Mouse (Mus musculus) granulocyte monocyte progenitor cell, adult 5-6 weeks (primary cell): ENCODE measurements around the gene Dgkd. TPM values are rescaled to one million over a fixed set of nuclear protein-coding genes. Genes with fewer than 3 reads are reported as not detected.
"Not testable (repeated sequence)": the region's sequence is repeated elsewhere in the genome, so short reads cannot be mapped to it uniquely, and the experiment has no call there.

Experiments
- ATAC-seq: replicated peaks from 2 replicates; pipeline ENCODE4 v1.8.0; 2016; ENCODE audit warnings: mild to moderate bottlenecking, moderate TSS enrichment, inconsistent platforms; ENCODE audit not compliant: poor library complexity, severe bottlenecking
- total RNA-seq, 2 experiments: library from RNA; stranded (forward) in 1 of 2; stranded (reverse) in 1 of 2; fragments of 200-712, 200-1000 nt in 1 of 2; fragments of >200 nt in 1 of 2; fragmentation: Nextera tagmentation in 1 of 2; gene quantifications; 2 replicates each; pipeline ENCODE4 v1.2.3; 2014 to 2017

Dgkd gene
- 71.4 and 92.2 TPM in 2 replicates for total RNA-seq (2014; fragmentation: Nextera tagmentation)
- total RNA-seq (2017), result 44.7 and 53.7 TPM in 2 replicates

GRCm38 (mm10) chr1:87852892-87853600 lies at the start of gene Dgkd:
Dgkd (plus strand) TSS chr1:87853287.
- ATAC-seq, result peak; percentile 62

GRCm38 (mm10) chr1:87803576-87803975 lies 49.5 kb upstream of the Dgkd start, which contains the start of gene Sag:
Sag (plus strand) TSS chr1:87803680.
- no peak for ATAC-seq

GRCm38 (mm10) chr1:87807751-87808150 lies 45.3 kb upstream of the Dgkd start:
- no peak for ATAC-seq

- ATAC-seq, result no peak
Observed at GRCm38 (mm10) chr1:87811391-87811790, 41.7 kb upstream of the Dgkd start.

- no peak for ATAC-seq
Observed at GRCm38 (mm10) chr1:87812061-87812460, 41.0 kb upstream of the Dgkd start.

GRCm38 (mm10) chr1:87813155-87813554 lies 39.9 kb upstream of the Dgkd start:
- no peak for ATAC-seq

GRCm38 (mm10) chr1:87813681-87814080 lies 39.4 kb upstream of the Dgkd start:
- peak; percentile 87 for ATAC-seq

- ATAC-seq, result peak; percentile 46; the same call in 1 of the 2 replicates
Observed at GRCm38 (mm10) chr1:87824420-87824995, 28.6 kb upstream of the Dgkd start.

- ATAC-seq, result no peak
Observed at GRCm38 (mm10) chr1:87825281-87825680, 27.8 kb upstream of the Dgkd start.

GRCm38 (mm10) chr1:87825991-87826390 lies 27.1 kb upstream of the Dgkd start:
- ATAC-seq, result no peak

GRCm38 (mm10) chr1:87826474-87826873 lies 26.6 kb upstream of the Dgkd start:
- no peak for ATAC-seq

GRCm38 (mm10) chr1:87827476-87827875 lies 25.6 kb upstream of the Dgkd start:
- ATAC-seq, result not testable (repeated sequence)

GRCm38 (mm10) chr1:87828185-87828584 lies 24.9 kb upstream of the Dgkd start:
- peak; percentile 91 for ATAC-seq

- no peak for ATAC-seq
Observed at GRCm38 (mm10) chr1:87828926-87829580, 24.0 kb upstream of the Dgkd start.

- ATAC-seq, result peak; percentile 54
Observed at GRCm38 (mm10) chr1:87829621-87830211, 23.4 kb upstream of the Dgkd start.

- no peak for ATAC-seq
Observed at GRCm38 (mm10) chr1:87836453-87836852, 16.6 kb upstream of the Dgkd start.

- no peak for ATAC-seq
Observed at GRCm38 (mm10) chr1:87837018-87837417, 16.1 kb upstream of the Dgkd start.

GRCm38 (mm10) chr1:87840411-87841208 lies 12.5 kb upstream of the Dgkd start:
- ATAC-seq, result no peak

- peak; percentile 28; the same call in 1 of the 2 replicates for ATAC-seq
Observed at GRCm38 (mm10) chr1:87846801-87847474, 6.1 kb upstream of the Dgkd start.
